In the genomic region with DNA sequence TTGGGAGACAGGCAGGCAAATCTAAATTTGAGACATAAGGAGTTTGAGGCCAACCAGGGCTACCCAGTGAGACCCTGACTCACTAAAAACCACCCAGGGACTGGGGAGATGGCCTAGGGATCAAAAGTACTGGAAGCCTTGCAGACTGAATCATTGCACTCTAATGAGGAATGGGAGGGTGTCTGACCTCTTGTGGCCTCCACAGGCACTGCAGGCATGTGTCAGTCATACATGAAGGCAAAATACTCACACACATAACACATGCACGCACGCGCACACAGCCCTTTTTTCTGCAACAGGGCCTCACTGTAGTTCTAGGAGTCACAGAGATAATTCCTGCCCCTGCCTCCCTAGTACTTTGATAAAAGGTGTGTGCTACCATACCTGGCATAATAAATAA, we compare ENCODE assay signal across 9 mouse cellular contexts. TPM values are rescaled to one million over a fixed set of nuclear protein-coding genes. Genes with fewer than 3 reads are reported as not detected.
DNase-seq lines count a peak whose midpoint lies in the region; ATAC-seq and TF ChIP-seq lines count a peak whose summit lies in the region.
"Had no signal": no experiment of that assay in that cellular context is flagged by ENCODE, and none has a peak within 500 bp of the region (broad histone marks: within the 10 kb centered on the region; RNA-seq: fewer than 3 reads in every experiment).

No protein-coding gene starts in this region.

- H3K27ac ChIP-seq in layer of hippocampus, adult 2 months, result no peak overlapping the region
- no peak overlapping the region for H3K27ac ChIP-seq in hindbrain, embryonic 13.5 days
- H3K27ac ChIP-seq: lung, embryonic 15.5 days had no signal

- no peak overlapping the region for H3K9ac ChIP-seq in hindbrain, embryonic 13.5 days
- H3K9ac ChIP-seq: lung, embryonic 15.5 days had no signal

- H3K4me1 ChIP-seq in hindbrain, embryonic 13.5 days (replicated peaks), result peaks cover 22% of the 10 kb centered on the region

- peak in 1 of 2 experiments; percentile 51 for DNase-seq in layer of hippocampus, adult 2 months (ENCODE audit: low spot score in 2 of 2)
- no peak for DNase-seq in layer of hippocampus, adult 8-10 months (ENCODE audit: low spot score in 2 of 2)
- DNase-seq in CD8-positive naive resting alpha-beta T cell, adult 2 months (ENCODE audit: low read depth in 2 of 2, low spot score in 2 of 2), result peak; percentile 11 to 37
- DNase-seq in ZHBTc4 (ENCODE audit: low read depth, low spot score), result peak; percentile 79
- DNase-seq in gastrocnemius, postnatal 25 days, result no peak

- peaks cover 29% of the 10 kb centered on the region for H3K36me3 ChIP-seq in hindbrain, embryonic 13.5 days

- no peaks in the 10 kb centered on the region for H3K27me3 ChIP-seq in hindbrain, embryonic 13.5 days

- ATAC-seq in granulocyte monocyte progenitor cell, adult 5-6 weeks (replicated peaks; ENCODE audit: poor library complexity, severe bottlenecking), result peak; percentile 77
- 0 out of 2 replicates have a peak, but pooled peaks have one; percentile 45 for ATAC-seq in monocyte, adult 5-6 weeks (replicated peaks; ENCODE audit: insufficient number of reproducible peaks, low FRiP score, low TSS enrichment, poor library complexity, severe bottlenecking)
- ATAC-seq in hindbrain, embryonic 13.5 days (ENCODE audit: low FRiP score), result no peak

- no peaks in the 10 kb centered on the region for H3K9me3 ChIP-seq in hindbrain, embryonic 13.5 days
- H3K9me3 ChIP-seq: lung, embryonic 15.5 days had no signal

- no peak overlapping the region for H3K4me2 ChIP-seq in hindbrain, embryonic 13.5 days
- H3K4me2 ChIP-seq: lung, embryonic 15.5 days had no signal

- H3K4me3 ChIP-seq in layer of hippocampus, adult 2 months, result no peak overlapping the region
- no peak overlapping the region for H3K4me3 ChIP-seq in hindbrain, embryonic 13.5 days
- H3K4me3 ChIP-seq: lung, embryonic 15.5 days had no signal

- peak; percentile 76 for TF ChIP-seq CTCF in layer of hippocampus, adult 2 months (conservative IDR thresholded peaks at IDR 0.05)

- WGBS in hindbrain, embryonic 13.5 days, result 67% methylated on average over 3 of the region's 3 CpGs

RNA-seq across cellular contexts. Expression of gene Dnajc5g, which starts 24.7 kb away (rescaled TPM):
- total RNA-seq in layer of hippocampus, adult 2 months (2021), result not detected
- total RNA-seq in layer of hippocampus, adult 8-10 months (2022), result not detected
- not detected in 2 replicates for total RNA-seq in granulocyte monocyte progenitor cell, adult 5-6 weeks (2014; fragmentation: Nextera tagmentation)
- total RNA-seq in granulocyte monocyte progenitor cell, adult 5-6 weeks (2017), result not detected in 2 replicates
- total RNA-seq in monocyte, adult 5-6 weeks (2017), result not detected in 3 replicates
- total RNA-seq in gastrocnemius, postnatal 25 days (2021), result not detected
- not detected in 2 replicates for polyA plus RNA-seq in hindbrain, embryonic 13.5 days (2015; fragmentation: Nextera tagmentation; extraction: Ambion mirVana)
- polyA plus RNA-seq: lung, embryonic 15.5 days had no signal

RNA-seq across cellular contexts. Expression of gene Slc30a3, which starts 26.7 kb away (rescaled TPM):
- total RNA-seq in layer of hippocampus, adult 2 months (2021), result 10 to 100 TPM; 89.6 to 92.2 TPM
- 10 to 100 TPM; 65.2 to 81.6 (median 76.8) TPM for total RNA-seq in layer of hippocampus, adult 8-10 months (2022)
- total RNA-seq in granulocyte monocyte progenitor cell, adult 5-6 weeks (2014; fragmentation: Nextera tagmentation), result not detected in 2 replicates
- not detected in 2 replicates for total RNA-seq in granulocyte monocyte progenitor cell, adult 5-6 weeks (2017)
- not detected in 3 replicates for total RNA-seq in monocyte, adult 5-6 weeks (2017)
- total RNA-seq in gastrocnemius, postnatal 25 days (2021), result under 1 TPM in 1 of 2 experiments, not detected in 1; 0.13 TPM
- polyA plus RNA-seq in hindbrain, embryonic 13.5 days (2015; fragmentation: Nextera tagmentation; extraction: Ambion mirVana), result 30.5 and 35.0 TPM in 2 replicates

RNA-seq across cellular contexts. Expression of gene Cad, which starts 26.8 kb away (rescaled TPM):
- total RNA-seq in layer of hippocampus, adult 2 months (2021), result 10 to 100 TPM; 17.1 to 21.6 TPM
- total RNA-seq in layer of hippocampus, adult 8-10 months (2022), result 10 to 100 TPM; 18.2 to 20.4 (median 19.2) TPM
- total RNA-seq in granulocyte monocyte progenitor cell, adult 5-6 weeks (2014; fragmentation: Nextera tagmentation), result 57.4 and 70.3 TPM in 2 replicates
- total RNA-seq in granulocyte monocyte progenitor cell, adult 5-6 weeks (2017), result 23.1 and 39.5 TPM in 2 replicates
- total RNA-seq in monocyte, adult 5-6 weeks (2017), result 4.8 to 18.4 TPM (median 9.6 TPM) in 3 replicates
- total RNA-seq in gastrocnemius, postnatal 25 days (2021), result 10 to 100 TPM; 19.3 to 25.1 TPM
- 13.7 and 14.7 TPM in 2 replicates for polyA plus RNA-seq in hindbrain, embryonic 13.5 days (2015; fragmentation: Nextera tagmentation; extraction: Ambion mirVana)

RNA-seq across cellular contexts. Expression of gene Slc5a6, which starts 32.7 kb away (rescaled TPM):
- 10 to 100 TPM; 15.0 to 16.1 TPM for total RNA-seq in layer of hippocampus, adult 2 months (2021)
- 10 to 100 TPM; 15.8 to 21.3 (median 18.6) TPM for total RNA-seq in layer of hippocampus, adult 8-10 months (2022)
- total RNA-seq in granulocyte monocyte progenitor cell, adult 5-6 weeks (2014; fragmentation: Nextera tagmentation), result 7.2 and 7.9 TPM in 2 replicates
- 5.8 and 8.8 TPM in 2 replicates for total RNA-seq in granulocyte monocyte progenitor cell, adult 5-6 weeks (2017)
- total RNA-seq in monocyte, adult 5-6 weeks (2017), result 0.38 to 3.7 TPM (median 3.0 TPM) in 3 replicates
- total RNA-seq in gastrocnemius, postnatal 25 days (2021), result 1 to 10 TPM; 2.5 to 3.5 TPM
- 18.1 and 20.3 TPM in 2 replicates for polyA plus RNA-seq in hindbrain, embryonic 13.5 days (2015; fragmentation: Nextera tagmentation; extraction: Ambion mirVana)

RNA-seq across cellular contexts. Expression of gene Atraid, which starts 33.3 kb away (rescaled TPM):
- total RNA-seq in layer of hippocampus, adult 2 months (2021), result 10 to 100 TPM; 73.4 to 78.8 TPM
- 10 to 100 TPM; 69.8 to 92.2 (median 78.6) TPM for total RNA-seq in layer of hippocampus, adult 8-10 months (2022)
- total RNA-seq in granulocyte monocyte progenitor cell, adult 5-6 weeks (2014; fragmentation: Nextera tagmentation), result 42.7 and 79.1 TPM in 2 replicates
- 44.7 and 59.4 TPM in 2 replicates for total RNA-seq in granulocyte monocyte progenitor cell, adult 5-6 weeks (2017)
- 44.7 to 61.4 TPM (median 49.9 TPM) in 3 replicates for total RNA-seq in monocyte, adult 5-6 weeks (2017)
- 10 to 100 TPM; 41.8 to 44.4 TPM for total RNA-seq in gastrocnemius, postnatal 25 days (2021)
- polyA plus RNA-seq in hindbrain, embryonic 13.5 days (2015; fragmentation: Nextera tagmentation; extraction: Ambion mirVana), result 165 and 184 TPM in 2 replicates

Comparison
In these comparisons a context has a peak if more than half of its experiments do, and no peak if none do; other contexts are left out.
1. DNase-seq: peak in CD8-positive naive resting alpha-beta T cell, adult 2 months (2 of 2) and ZHBTc4 (single experiment); none in layer of hippocampus, adult 8-10 months (0 of 2) and gastrocnemius, postnatal 25 days (single experiment).
2. RNA of gene Slc30a3, which starts 26.7 kb away (total RNA-seq): 89.6 to 92.2 TPM in layer of hippocampus, adult 2 months and 65.2 to 81.6 TPM in layer of hippocampus, adult 8-10 months; 0.13 TPM in gastrocnemius, postnatal 25 days, not detected in granulocyte monocyte progenitor cell, adult 5-6 weeks and not detected in monocyte, adult 5-6 weeks; every median in the first group is over 10 times any median in the second.